8 mouse cellular contexts compared by ENCODE assay signal in genomic region chr2:18766821-18767541, GRCm38 (mm10).
DNase-seq lines count a peak whose midpoint lies in the region; ATAC-seq lines count a peak whose summit lies in the region.

No protein-coding gene starts in this region.

- peak overlapping the region; percentile 76 for H3K4me2 ChIP-seq in heart, embryonic 14.5 days (ENCODE audit: low read length)
- peak overlapping the region; percentile 86 for H3K4me2 ChIP-seq in liver, embryonic 12.5 days

- no peaks in the 10 kb centered on the region for H3K9me3 ChIP-seq in heart, embryonic 14.5 days (ENCODE audit: control insufficient read depth, low read length)
- no peaks in the 10 kb centered on the region for H3K9me3 ChIP-seq in liver, embryonic 12.5 days (replicated peaks)

- peak overlapping the region; percentile 93 for H3K9ac ChIP-seq in heart, embryonic 14.5 days (ENCODE audit: low read length)
- peak overlapping the region; percentile 75 for H3K9ac ChIP-seq in liver, embryonic 12.5 days

- H3K4me3 ChIP-seq in heart, embryonic 14.5 days (ENCODE audit: control insufficient read depth in 1 of 2, insufficient read depth in 1 of 2, low read depth in 1 of 2, low read length in 2 of 2), result peak overlapping the region; percentile 68 to 82
- H3K4me3 ChIP-seq in liver, embryonic 12.5 days, result peak overlapping the region; percentile 68

- H3K4me1 ChIP-seq in heart, embryonic 14.5 days (ENCODE audit: control insufficient read depth in 2 of 2, insufficient read depth in 2 of 2, low read length in 2 of 2), result peaks cover 2 to 8% of the 10 kb centered on the region in 2 experiments; a peak in 1 of 4 replicates
- H3K4me1 ChIP-seq in liver, embryonic 12.5 days, result peaks cover 14% of the 10 kb centered on the region; the same call in 1 of the 2 replicates

- peak overlapping the region; percentile 97 for H3K27ac ChIP-seq in heart, embryonic 14.5 days (replicated peaks in 1 of 2; ENCODE audit: control insufficient read depth in 1 of 2, insufficient read depth in 1 of 2, low read depth in 2 of 2, low read length in 2 of 2)
- peak overlapping the region; percentile 62 for H3K27ac ChIP-seq in liver, embryonic 12.5 days

- H3K36me3 ChIP-seq in heart, embryonic 14.5 days (ENCODE audit: control insufficient read depth, insufficient read depth, low read length), result no peaks in the 10 kb centered on the region
- H3K36me3 ChIP-seq in liver, embryonic 12.5 days, result no peaks in the 10 kb centered on the region
- H3K36me3 ChIP-seq in splenic B cell, adult 2 months (ENCODE audit: control insufficient read depth, insufficient read depth, low read length, poor library complexity, severe bottlenecking), result no peaks in the 10 kb centered on the region

- WGBS in heart, embryonic 14.5 days, result under 1% methylated on average over 56 of the region's 56 CpGs
- WGBS in liver, embryonic 12.5 days (ENCODE audit: insufficient replicate concordance), result under 1% methylated on average over 56 of the region's 56 CpGs

- no peaks in the 10 kb centered on the region for H3K27me3 ChIP-seq in heart, embryonic 14.5 days (ENCODE audit: control insufficient read depth, insufficient read depth, low read length)
- peaks cover 9% of the 10 kb centered on the region for H3K27me3 ChIP-seq in liver, embryonic 12.5 days (replicated peaks)
- no peaks in the 10 kb centered on the region for H3K27me3 ChIP-seq in splenic B cell, adult 2 months (ENCODE audit: control insufficient read depth, insufficient read depth, low read length, poor library complexity, severe bottlenecking)

- peak; percentile 83 for DNase-seq in CD4-positive, CD25-positive, alpha-beta regulatory T cell, adult 2 months (ENCODE audit: low read depth, low spot score)
- DNase-seq in brain, embryonic 18.5 days (ENCODE audit: low read depth, low spot score), result peak; percentile 76
- DNase-seq in fibroblast of lung, adult 2 months (ENCODE audit: low read depth), result peak; percentile 73
- peak; percentile 93 for DNase-seq in kidney, postnatal 14 days
- peak; percentile 81 for DNase-seq in naive thymus-derived CD4-positive, alpha-beta T cell, adult 2 months (ENCODE audit: low read depth)
- peak; percentile 70 for DNase-seq in splenic B cell, adult 2 months (ENCODE audit: low read depth, low spot score)

- peak; percentile 76 for ATAC-seq in heart, embryonic 14.5 days (ENCODE audit: insufficient number of reproducible peaks, insufficient read depth, low FRiP score, low read depth)
- ATAC-seq in liver, embryonic 12.5 days, result peak; percentile 59

Comparison
In these comparisons a context has a peak if more than half of its experiments do, and no peak if none do; other contexts are left out.
1. Peak in every context shown above with its lines: DNase-seq, ATAC-seq, H3K4me3 ChIP-seq and H3K27ac ChIP-seq.